Mouse (Mus musculus): ENCODE data around the gene Colgalt2.

- TF ChIP-seq CTCF (conservative IDR thresholded peaks at IDR 0.05; ENCODE audit: low read length) (no peak), NANOG (IDR thresholded peaks at IDR 0.05; ENCODE audit: borderline replicate concordance, low read length) (no peak)
These were observed 92.6 kb downstream of the Colgalt2 start for GRCm38 (mm10) chr1:152492258-152492657.

Measured in E14TG2a.4 (cell line).